Mouse (Mus musculus) heart, adult 18-20 months (tissue): Measurements from ENCODE around the gene Sgip1. TPM values are rescaled to one million over a fixed set of nuclear protein-coding genes. Genes with fewer than 3 reads are reported as not detected.
A peak's percentile ranks its signal among the peaks of the same experiment; 100 is the strongest.

ENCODE experiments used
- DNase-seq, 2 experiments: peaks; one replicate each; pipeline ENCODE4 v3.0.0; 2021 to 2022; ENCODE audit warnings: mixed read lengths in 1 of 2
- total RNA-seq, 2 experiments: library from RNA; stranded (reverse); gene quantifications; 2 replicates each; pipeline ENCODE4 v1.2.3; 2021

The Sgip1 gene
- total RNA-seq, 2 experiments from 2014 or later: 0.65 to 1.3 TPM

DNA sequence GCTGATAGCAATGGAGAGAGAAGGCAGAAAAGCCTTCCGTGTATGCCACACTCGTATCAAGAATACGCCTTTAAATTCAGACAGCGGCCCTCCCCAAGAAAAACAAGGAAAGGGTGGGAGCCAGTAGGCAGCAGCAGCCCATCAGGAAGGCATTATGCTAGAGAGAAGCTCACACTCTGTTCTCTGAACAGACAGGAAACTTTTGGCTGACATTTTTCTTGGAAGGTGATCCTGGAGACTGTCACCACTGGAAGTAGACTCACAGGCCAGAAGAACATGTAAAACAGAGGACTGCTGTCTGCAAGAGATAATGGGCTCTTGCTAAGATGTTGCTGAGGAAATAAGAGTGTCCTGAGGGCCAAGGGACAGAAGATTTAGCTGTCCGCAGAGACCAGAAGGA is 158.6 kb downstream of the Sgip1 start:
- DNase-seq: peak; percentile 45 to 72

GRCm38 (mm10) chr4:102900166-102900565 is 159.1 kb downstream of the Sgip1 start:
- no peak for DNase-seq

DNA sequence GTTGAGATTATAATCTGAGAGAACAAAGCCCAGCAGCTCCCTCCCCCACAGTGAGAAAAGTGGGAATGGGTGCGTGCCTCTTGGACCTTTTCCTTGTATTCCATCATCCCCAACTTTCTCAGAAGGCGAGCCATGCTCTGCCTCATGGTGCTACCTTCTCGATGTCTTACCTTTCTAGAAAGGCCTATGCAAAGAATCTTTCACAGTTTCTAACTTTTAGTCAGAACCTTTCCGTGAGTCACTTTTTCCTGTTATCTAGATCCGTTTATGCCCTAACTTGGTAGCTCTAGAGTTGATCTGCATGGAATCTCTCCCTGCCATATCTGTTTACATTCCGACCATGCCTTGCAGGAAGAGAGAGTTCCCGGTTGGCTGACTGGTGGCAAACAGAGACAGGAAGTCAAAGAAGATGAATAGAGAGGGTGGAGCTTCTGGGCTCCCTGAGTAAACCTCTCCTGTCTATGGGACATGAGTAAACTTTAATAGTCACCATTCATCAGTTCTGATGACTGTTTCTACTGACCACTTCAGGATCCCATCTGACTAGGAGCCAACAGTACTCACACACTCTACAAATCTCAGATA is 166.8 kb downstream of the Sgip1 start:
- no peak for DNase-seq

- DNase-seq: no peak
Measured at GRCm38 (mm10) chr4:102910191-102910590, 169.1 kb downstream of the Sgip1 start.

GRCm38 (mm10) chr4:102913176-102913575 is 172.1 kb downstream of the Sgip1 start:
- DNase-seq: no peak

DNA sequence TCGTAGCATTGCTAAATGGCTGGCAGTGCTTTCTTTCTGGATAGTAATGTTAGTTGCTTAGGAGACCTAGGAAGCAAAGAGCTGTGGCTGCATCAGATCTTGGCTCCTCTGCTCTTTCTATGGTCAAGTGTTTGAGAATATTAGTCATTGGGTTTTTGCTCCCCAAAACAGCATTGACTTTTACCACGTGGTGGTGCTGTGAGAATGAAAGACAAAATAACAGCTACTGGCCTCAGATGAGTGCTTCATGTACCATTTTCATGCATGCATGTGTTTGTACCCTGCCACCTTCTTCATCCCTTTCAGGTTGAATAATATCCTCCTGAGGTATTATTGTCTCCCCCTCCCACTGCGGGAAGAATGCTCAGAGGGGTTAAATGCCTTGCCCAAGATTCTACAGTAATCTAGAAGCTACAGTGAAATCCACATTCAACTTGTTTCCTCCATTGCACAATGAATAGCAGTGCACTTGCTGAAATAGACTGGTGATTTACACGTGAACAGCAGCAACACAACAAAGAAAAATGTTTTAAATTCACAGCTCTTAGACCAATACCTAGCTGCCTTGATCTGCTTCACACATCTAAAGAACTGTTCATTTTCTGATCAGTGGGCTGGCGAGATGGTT is 172.7 kb downstream of the Sgip1 start:
- DNase-seq: no peak

DNA sequence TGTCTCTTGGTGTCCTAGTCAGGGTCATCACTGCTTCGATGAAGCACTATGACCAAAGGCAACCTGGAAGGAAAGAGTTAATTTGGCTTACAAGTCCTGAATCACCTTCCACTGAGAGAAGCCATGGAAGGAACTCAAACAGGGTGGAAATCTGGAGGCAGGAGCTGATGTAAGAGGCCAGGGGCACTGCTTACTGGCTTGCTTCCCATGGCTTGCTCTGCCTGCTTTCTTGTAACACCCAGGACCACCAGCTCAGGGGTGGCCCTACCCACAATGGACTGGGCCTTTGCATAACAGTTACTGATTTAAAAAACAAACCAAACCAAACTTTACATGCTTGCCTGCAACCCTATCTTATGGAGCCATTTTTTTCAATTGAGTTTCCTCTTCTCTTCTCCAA is 177.1 kb downstream of the Sgip1 start:
- no peak for DNase-seq

GRCm38 (mm10) chr4:102929491-102929890 is 188.4 kb downstream of the Sgip1 start:
- no peak for DNase-seq

DNA sequence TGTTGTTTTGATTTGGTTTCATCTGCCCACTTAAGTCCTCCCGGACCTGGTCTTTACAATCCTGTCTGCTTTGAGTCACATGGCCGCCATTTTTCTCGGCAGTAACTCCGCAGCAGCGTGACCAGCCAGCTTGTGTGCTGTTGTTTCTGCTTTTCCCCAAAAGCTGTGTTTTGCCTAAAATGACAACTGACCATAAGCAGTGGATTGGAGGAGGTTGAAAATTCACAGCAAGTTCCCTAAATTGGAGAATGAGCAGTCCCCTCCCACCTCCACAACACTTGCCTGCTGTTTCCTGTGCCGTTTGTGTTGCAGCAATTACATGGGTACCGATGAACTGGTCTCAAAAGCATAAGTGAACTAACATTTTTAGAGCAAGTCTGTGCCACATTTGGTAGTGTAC is 189.6 kb downstream of the Sgip1 start:
- DNase-seq: peak in 1 of 2 experiments; percentile 1

GRCm38 (mm10) chr4:102940266-102940665 is 199.2 kb downstream of the Sgip1 start:
- no peak for DNase-seq

DNA sequence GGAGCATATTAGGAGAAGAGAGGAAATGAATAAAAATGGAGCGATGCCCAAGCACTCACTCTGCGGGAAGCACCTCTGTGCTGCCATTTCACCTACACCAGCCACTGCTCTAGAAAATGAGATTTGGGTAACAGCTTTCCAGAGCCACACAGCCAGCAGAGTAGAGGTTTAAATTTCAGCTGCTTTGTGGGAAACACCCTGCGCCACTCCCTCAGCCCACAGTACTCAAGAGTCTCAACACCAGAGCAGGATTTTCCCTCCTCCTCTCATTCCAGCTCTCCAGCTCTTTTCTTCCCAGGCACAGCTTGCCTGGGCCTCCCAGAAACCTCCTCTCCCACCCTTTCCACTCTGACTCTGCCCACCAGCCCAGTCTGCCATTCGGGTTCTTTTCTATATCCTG is 199.6 kb downstream of the Sgip1 start:
- DNase-seq: no peak

DNA sequence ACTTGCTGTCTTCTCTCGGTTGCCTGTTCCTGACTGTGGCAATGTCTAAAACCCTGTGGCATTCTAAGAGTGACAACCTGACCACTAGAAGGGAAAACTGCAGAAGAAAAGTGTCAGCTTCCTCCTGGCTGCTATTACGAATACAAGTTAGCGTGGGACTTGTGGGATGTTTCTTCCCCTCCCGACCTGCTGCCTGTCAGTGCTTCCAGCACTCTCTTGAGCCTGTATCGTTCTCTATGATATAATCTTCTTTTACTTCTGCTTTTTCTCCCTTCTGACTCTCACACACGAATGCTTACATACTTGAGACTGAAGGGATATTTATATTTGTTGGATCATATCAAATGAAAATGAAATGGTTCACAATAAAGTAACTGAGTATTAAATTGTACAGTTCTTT is 203.2 kb downstream of the Sgip1 start:
- no peak for DNase-seq

DNA sequence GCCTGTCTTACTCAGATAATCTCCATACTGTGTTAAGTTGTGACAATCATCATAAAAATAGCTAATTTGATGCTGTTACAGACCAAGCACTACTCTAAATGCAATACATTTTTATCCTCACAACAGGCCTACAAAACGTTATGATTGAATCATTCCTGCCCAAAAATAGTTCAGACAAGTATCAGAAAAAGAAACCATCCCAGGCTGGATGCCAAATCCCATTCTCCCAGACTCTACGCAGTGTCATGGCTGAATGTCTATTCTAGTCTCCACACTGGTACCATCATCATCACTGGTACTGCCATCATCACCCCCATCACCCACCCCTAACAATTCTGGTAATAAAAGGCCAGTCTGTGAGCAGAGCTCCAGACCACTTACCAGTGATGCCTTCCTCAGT is 211.4 kb downstream of the Sgip1 start:
- DNase-seq: no peak

DNA sequence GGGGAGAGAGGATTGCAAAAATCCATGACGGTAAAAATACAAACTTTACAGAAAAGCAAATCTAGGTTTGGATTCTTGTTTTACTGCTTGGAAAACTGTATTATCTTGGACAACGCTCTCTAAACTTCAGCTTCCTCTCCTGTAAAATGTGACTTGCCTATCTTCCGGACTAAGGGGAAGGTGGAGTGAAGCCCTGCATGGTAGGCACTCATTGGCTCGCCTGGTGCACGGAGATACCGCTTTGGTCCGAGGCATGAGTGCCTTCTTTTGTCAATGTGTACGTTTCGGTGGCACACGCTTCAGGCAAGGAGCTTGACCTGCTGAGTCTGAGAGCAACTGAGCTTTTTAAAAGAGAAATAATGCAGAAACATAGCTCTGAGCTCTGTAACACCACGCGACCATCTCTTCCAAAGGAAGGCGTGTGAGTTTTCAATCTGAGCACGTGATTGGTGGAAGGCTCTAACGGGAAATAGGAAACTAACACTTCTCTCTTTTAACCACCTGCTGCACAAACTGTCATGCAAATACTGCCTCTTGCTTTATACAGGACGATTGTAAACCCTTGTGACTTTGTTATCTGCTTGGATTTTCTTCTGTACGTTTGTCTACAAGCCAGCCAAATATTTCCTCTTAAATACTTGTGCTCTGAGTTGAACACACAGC is 214.3 kb downstream of the Sgip1 start:
- DNase-seq: no peak

DNA sequence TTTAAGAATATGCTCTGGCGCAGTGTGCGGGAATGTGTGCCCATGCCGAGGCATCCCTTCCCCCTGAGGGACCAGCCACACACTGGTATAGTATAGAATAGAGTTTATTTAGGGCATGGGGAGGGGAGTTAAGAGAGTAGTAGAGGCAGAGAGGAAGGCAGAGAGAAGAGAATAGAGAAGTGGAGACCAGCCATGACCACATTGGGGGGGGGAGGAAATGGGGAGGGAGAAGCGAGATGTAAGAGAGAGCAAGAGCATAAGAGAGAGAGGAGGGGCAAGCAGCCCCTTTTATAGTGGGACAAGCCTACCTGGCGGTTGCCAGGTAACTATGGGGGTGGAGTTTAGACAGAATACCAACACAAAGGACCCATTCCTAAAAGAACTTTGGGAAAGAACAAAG is 218.3 kb downstream of the Sgip1 start:
- DNase-seq: no peak

DNA sequence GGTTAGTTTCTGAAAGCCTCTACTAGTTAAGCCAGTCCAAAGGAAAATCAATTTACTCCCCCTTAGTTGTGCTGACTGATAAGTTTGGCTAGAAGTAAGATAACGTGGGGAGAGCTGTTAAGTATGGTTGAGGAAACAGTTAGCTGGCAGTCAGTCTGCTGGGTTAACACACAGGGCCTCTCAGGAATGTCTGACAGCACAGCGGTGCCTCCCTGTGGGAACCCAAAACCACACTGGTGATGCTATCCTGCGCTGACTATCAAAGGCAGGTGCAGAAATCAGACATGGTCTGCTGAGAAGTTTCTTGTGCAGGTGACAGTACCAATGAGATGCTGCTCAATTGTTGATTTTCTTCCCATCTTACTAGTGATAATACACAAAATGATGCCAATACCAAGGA is 223.1 kb downstream of the Sgip1 start:
- no peak for DNase-seq

- DNase-seq: no peak
Measured at GRCm38 (mm10) chr4:102967811-102968210, 226.7 kb downstream of the Sgip1 start.

DNA sequence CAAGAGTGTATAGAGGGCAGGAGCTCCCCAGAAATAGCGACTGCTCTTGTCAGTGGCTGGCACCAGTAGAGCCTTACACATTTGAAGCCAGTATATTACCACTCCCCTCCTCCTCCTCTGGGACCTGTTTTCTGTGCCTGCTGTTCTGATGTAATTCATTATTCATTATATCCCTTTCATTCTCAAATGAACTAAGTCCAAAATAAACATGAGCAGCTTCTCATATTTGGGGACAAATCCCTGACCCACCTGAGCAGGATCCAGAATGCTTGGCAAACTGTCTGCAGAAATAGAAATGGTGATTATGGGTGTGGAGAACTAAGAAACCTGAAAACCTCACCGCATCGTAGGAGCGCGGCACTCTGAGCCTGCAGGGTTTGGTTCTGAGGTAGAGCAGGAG is 228.5 kb downstream of the Sgip1 start:
- DNase-seq: no peak

DNA sequence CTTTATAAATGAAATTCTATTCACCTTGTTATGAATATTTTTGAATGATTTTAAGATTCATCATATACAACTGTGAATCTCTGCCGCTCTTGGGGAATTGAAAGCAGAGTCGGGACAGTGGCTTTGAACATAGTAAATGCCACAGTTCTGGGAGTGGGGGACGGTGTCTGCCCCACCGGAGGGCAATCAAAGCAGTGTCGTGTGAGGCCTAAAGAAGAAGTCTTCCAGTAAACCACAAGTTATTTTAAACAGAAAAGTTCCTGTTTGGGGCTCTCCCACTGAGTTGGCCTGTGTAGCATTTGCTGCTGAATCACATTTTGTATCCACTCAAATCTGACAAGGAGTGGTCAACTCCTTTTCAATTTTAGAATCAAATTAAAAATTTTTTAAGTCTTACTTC is 230.1 kb downstream of the Sgip1 start:
- no peak for DNase-seq

DNA sequence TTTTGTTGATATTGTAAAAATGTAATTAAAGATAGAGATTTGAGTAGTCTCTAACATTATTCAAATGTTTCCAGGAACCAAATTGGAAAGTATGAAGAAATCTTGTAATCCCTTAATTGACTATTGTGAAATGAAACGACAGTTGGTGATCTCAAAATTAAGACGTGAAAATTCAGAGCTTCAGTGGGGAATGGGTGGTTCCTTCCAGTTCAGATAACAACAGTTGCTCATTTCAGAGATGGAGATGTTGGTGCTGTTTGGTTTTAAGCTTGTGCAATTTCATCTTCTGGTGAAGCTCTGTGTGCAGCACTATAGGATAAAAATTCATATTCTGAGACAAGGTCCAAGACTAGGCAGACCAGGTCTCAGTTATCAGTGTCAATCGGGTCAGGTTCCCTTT is 231.0 kb downstream of the Sgip1 start:
- no peak for DNase-seq

- no peak for DNase-seq
Measured at GRCm38 (mm10) chr4:102974172-102974571, 233.1 kb downstream of the Sgip1 start.

- no peak for DNase-seq
Measured at GRCm38 (mm10) chr4:102976290-102977275, 235.5 kb downstream of the Sgip1 start.
